Mouse (Mus musculus): ENCODE results near the gene Lipk. TPM values are rescaled to one million over a fixed set of nuclear protein-coding genes. Genes with fewer than 3 reads are reported as not detected.

Gene Lipk
- polyA plus RNA-seq, 1 experiment, result not detected

- Histone ChIP-seq H3K9me3 (replicated peaks; ENCODE audit: control insufficient read depth, insufficient read depth, low read length, poor library complexity, severe bottlenecking) (no peaks in the 10 kb centered on the region), H3K4me1 (ENCODE audit: control insufficient read depth, insufficient read depth, low read length) (no peaks in the 10 kb centered on the region), H3K27me3 (ENCODE audit: control insufficient read depth, insufficient read depth, low read length, poor library complexity, severe bottlenecking) (no peaks in the 10 kb centered on the region), H3K36me3 (ENCODE audit: control insufficient read depth, insufficient read depth, low read length, poor library complexity, severe bottlenecking) (no peaks in the 10 kb centered on the region), H3K9ac (ENCODE audit: low read depth, poor library complexity, severe bottlenecking) (no peak overlapping the region), H3K27ac (ENCODE audit: insufficient read depth, low read length) (no peak overlapping the region), H3K4me3 (ENCODE audit: low read depth, low read length) (no peak overlapping the region)
- TF ChIP-seq POLR2A (IDR thresholded peaks at IDR 0.05; ENCODE audit: insufficient read depth, low read length) (no peak), CTCF (IDR thresholded peaks at IDR 0.05; ENCODE audit: low read depth, low read length) (no peak), EP300 (IDR thresholded peaks at IDR 0.05; ENCODE audit: insufficient read depth, low read depth, low read length) (no peak)
Observed at GRCm38 (mm10) chr19:34039731-34040130, 31.6 kb downstream of the Lipk start.

DNA sequence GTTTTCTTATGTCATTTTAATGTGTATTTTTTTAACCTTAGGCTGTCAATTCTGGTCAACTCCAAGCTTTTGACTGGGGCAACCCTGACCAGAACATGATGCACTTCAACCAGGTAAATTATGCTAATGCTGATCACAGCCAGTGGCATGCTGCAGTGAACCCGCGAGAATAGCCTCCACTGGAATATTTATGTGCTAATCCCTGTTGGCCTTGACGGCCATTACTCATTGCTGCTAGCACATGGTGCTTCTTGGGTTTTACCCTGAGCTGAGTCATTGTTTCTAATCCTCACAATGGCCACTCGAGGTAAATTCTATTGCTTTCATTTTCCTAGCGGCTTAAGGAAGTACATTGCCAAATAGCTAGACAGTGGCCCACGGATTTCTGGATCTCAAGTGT is 34.9 kb downstream of the Lipk start:
- Histone ChIP-seq H3K36me3 (ENCODE audit: control insufficient read depth, insufficient read depth, low read length, poor library complexity, severe bottlenecking) (no peaks in the 10 kb centered on the region), H3K4me1 (ENCODE audit: control insufficient read depth, insufficient read depth, low read length) (no peaks in the 10 kb centered on the region), H3K27me3 (ENCODE audit: control insufficient read depth, insufficient read depth, low read length, poor library complexity, severe bottlenecking) (no peaks in the 10 kb centered on the region), H3K9ac (ENCODE audit: low read depth, poor library complexity, severe bottlenecking) (no peak overlapping the region), H3K4me3 (ENCODE audit: low read depth, low read length) (no peak overlapping the region), H3K9me3 (replicated peaks; ENCODE audit: control insufficient read depth, insufficient read depth, low read length, poor library complexity, severe bottlenecking) (no peaks in the 10 kb centered on the region), H3K27ac (ENCODE audit: insufficient read depth, low read length) (no peak overlapping the region)
- no peak for TF ChIP-seq POLR2A (IDR thresholded peaks at IDR 0.05; ENCODE audit: insufficient read depth, low read length)
- TF ChIP-seq EP300 (IDR thresholded peaks at IDR 0.05; ENCODE audit: insufficient read depth, low read depth, low read length), result no peak
- TF ChIP-seq CTCF (IDR thresholded peaks at IDR 0.05; ENCODE audit: low read depth, low read length), result no peak

DNA sequence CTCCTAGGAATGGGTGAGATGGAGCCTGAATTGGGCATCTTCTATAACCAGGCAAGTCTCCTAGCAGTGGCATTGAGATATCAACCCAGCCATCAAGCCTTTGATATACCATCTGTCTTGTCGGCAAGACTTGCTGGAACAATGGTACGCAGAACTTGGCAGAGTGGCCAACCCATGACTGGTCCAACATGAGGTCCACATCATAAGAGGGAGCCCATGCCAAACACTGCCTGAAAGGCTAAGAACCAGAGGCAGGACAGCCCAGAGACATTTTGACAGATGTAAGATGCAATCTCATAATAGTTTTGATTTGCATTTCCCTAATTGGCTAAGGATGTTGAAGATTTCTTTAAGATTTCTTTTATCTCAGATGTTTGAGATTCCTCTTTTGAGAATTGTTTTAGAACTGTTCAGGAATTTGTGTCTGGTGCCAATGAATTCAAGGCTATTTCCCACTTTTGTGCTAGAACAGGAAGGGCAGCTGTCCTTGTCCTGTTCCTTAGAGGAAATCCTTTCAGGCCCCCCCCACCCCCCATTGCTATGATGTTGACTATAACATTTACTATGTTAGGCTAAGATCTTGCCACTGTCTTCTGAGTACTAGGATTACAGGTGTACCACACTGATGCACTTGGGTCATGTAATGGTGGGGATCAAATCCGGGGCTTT is 41.4 kb downstream of the Lipk start:
- H3K4me1 ChIP-seq (ENCODE audit: control insufficient read depth, insufficient read depth, low read length), result no peaks in the 10 kb centered on the region
- no peaks in the 10 kb centered on the region for H3K36me3 ChIP-seq (ENCODE audit: control insufficient read depth, insufficient read depth, low read length, poor library complexity, severe bottlenecking)
- H3K9ac ChIP-seq (ENCODE audit: low read depth, poor library complexity, severe bottlenecking), result no peak overlapping the region
- H3K9me3 ChIP-seq (replicated peaks; ENCODE audit: control insufficient read depth, insufficient read depth, low read length, poor library complexity, severe bottlenecking), result no peaks in the 10 kb centered on the region
- TF ChIP-seq EP300 (IDR thresholded peaks at IDR 0.05; ENCODE audit: insufficient read depth, low read depth, low read length) (no peak), CTCF (IDR thresholded peaks at IDR 0.05; ENCODE audit: low read depth, low read length) (no peak), POLR2A (IDR thresholded peaks at IDR 0.05; ENCODE audit: insufficient read depth, low read length) (no peak)
- H3K4me3 ChIP-seq (ENCODE audit: low read depth, low read length), result no peak overlapping the region
- H3K27me3 ChIP-seq (ENCODE audit: control insufficient read depth, insufficient read depth, low read length, poor library complexity, severe bottlenecking), result no peaks in the 10 kb centered on the region
- no peak overlapping the region for H3K27ac ChIP-seq (ENCODE audit: insufficient read depth, low read length)

- no peaks in the 10 kb centered on the region for H3K4me1 ChIP-seq (ENCODE audit: control insufficient read depth, insufficient read depth, low read length)
- no peak overlapping the region for H3K9ac ChIP-seq (ENCODE audit: low read depth, poor library complexity, severe bottlenecking)
- TF ChIP-seq CTCF (IDR thresholded peaks at IDR 0.05; ENCODE audit: low read depth, low read length) (no peak), POLR2A (IDR thresholded peaks at IDR 0.05; ENCODE audit: insufficient read depth, low read length) (no peak), EP300 (IDR thresholded peaks at IDR 0.05; ENCODE audit: insufficient read depth, low read depth, low read length) (no peak)
- no peak overlapping the region for H3K4me3 ChIP-seq (ENCODE audit: low read depth, low read length)
- no peak overlapping the region for H3K27ac ChIP-seq (ENCODE audit: insufficient read depth, low read length)
- no peaks in the 10 kb centered on the region for H3K27me3 ChIP-seq (ENCODE audit: control insufficient read depth, insufficient read depth, low read length, poor library complexity, severe bottlenecking)
- no peaks in the 10 kb centered on the region for H3K9me3 ChIP-seq (replicated peaks; ENCODE audit: control insufficient read depth, insufficient read depth, low read length, poor library complexity, severe bottlenecking)
- no peaks in the 10 kb centered on the region for H3K36me3 ChIP-seq (ENCODE audit: control insufficient read depth, insufficient read depth, low read length, poor library complexity, severe bottlenecking)
Observed at GRCm38 (mm10) chr19:34051502-34051901, 43.4 kb downstream of the Lipk start.

GRCm38 (mm10) chr19:34063547-34063946 is 55.5 kb downstream of the Lipk start:
- TF ChIP-seq EP300 (IDR thresholded peaks at IDR 0.05; ENCODE audit: insufficient read depth, low read depth, low read length) (no peak), POLR2A (IDR thresholded peaks at IDR 0.05; ENCODE audit: insufficient read depth, low read length) (no peak), CTCF (IDR thresholded peaks at IDR 0.05; ENCODE audit: low read depth, low read length) (no peak)
- Histone ChIP-seq H3K4me3 (ENCODE audit: low read depth, low read length) (no peak overlapping the region), H3K36me3 (ENCODE audit: control insufficient read depth, insufficient read depth, low read length, poor library complexity, severe bottlenecking) (no peaks in the 10 kb centered on the region), H3K9me3 (replicated peaks; ENCODE audit: control insufficient read depth, insufficient read depth, low read length, poor library complexity, severe bottlenecking) (no peaks in the 10 kb centered on the region), H3K27me3 (ENCODE audit: control insufficient read depth, insufficient read depth, low read length, poor library complexity, severe bottlenecking) (no peaks in the 10 kb centered on the region), H3K27ac (ENCODE audit: insufficient read depth, low read length) (no peak overlapping the region), H3K9ac (ENCODE audit: low read depth, poor library complexity, severe bottlenecking) (no peak overlapping the region), H3K4me1 (ENCODE audit: control insufficient read depth, insufficient read depth, low read length) (no peaks in the 10 kb centered on the region)

DNA sequence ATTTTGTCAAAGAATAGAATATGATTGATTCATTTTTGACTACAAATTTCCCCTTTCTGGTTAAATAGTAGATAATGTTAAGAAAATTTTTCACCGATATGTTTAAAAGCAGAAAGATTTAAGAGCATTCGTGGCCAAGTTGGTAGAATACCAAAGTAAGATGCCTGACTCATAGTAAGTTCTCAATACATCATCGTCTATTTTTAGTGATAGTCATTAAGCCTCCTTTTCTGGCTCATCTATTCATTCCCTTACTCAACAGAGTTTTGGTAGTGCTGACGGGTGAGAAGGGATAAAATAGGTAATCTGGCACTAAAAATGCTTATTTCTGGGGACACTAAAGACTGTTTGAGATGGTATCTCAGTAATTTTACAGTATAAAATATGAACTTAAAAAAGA is 56.0 kb downstream of the Lipk start:
- H3K4me1 ChIP-seq (ENCODE audit: control insufficient read depth, insufficient read depth, low read length), result no peaks in the 10 kb centered on the region
- TF ChIP-seq CTCF (IDR thresholded peaks at IDR 0.05; ENCODE audit: low read depth, low read length) (no peak), POLR2A (IDR thresholded peaks at IDR 0.05; ENCODE audit: insufficient read depth, low read length) (no peak), EP300 (IDR thresholded peaks at IDR 0.05; ENCODE audit: insufficient read depth, low read depth, low read length) (no peak)
- H3K9ac ChIP-seq (ENCODE audit: low read depth, poor library complexity, severe bottlenecking), result no peak overlapping the region
- no peaks in the 10 kb centered on the region for H3K9me3 ChIP-seq (replicated peaks; ENCODE audit: control insufficient read depth, insufficient read depth, low read length, poor library complexity, severe bottlenecking)
- H3K36me3 ChIP-seq (ENCODE audit: control insufficient read depth, insufficient read depth, low read length, poor library complexity, severe bottlenecking), result no peaks in the 10 kb centered on the region
- no peaks in the 10 kb centered on the region for H3K27me3 ChIP-seq (ENCODE audit: control insufficient read depth, insufficient read depth, low read length, poor library complexity, severe bottlenecking)
- H3K27ac ChIP-seq (ENCODE audit: insufficient read depth, low read length), result no peak overlapping the region
- no peak overlapping the region for H3K4me3 ChIP-seq (ENCODE audit: low read depth, low read length)
